Comparison of ENCODE assay signal across 31 mouse cellular contexts in the genomic region with DNA sequence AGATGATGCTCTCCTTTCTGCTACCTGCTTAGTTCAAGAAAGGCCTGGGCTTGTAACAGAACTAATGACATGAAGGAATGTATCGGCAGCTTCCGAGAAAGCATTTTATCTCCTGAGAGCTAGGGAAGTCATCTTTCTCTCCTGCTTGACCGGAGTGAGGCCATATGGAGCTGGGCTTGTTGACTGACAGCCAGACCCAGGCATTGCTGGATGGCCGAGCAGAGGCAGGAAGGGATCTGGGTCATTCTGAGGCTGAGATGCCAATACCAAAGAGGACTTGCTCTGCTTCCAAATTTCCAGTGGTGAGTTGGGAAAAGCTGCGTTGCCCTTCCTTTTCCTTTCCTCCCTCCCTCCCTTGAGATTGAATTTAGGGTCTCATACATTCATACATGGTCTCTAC. TPM values are rescaled to one million over a fixed set of nuclear protein-coding genes. Genes with fewer than 3 reads are reported as not detected.
A peak's percentile ranks its signal among the peaks of the same experiment; 100 is the strongest.
DNase-seq lines count a peak whose midpoint lies in the region; ATAC-seq and TF ChIP-seq lines count a peak whose summit lies in the region.
"Had no signal": no experiment of that assay in that cellular context is flagged by ENCODE, and none has a peak within 500 bp of the region (broad histone marks: within the 10 kb centered on the region; RNA-seq: fewer than 3 reads in every experiment).

No protein-coding gene starts in this region.

- no peak for ATAC-seq in liver, embryonic 12.5 days
- no peak for ATAC-seq in forebrain, embryonic 15.5 days (replicated peaks)
- ATAC-seq: activated CD4-positive, CD25-positive, alpha-beta regulatory T cell, adult 4 months; forebrain, embryonic 16.5 days; intestine, embryonic 16.5 days; Patski had no signal

- H3K4me3 ChIP-seq in liver, adult 2 months (ENCODE audit: insufficient read depth, low read depth, low read length): no peak overlapping the region
- H3K4me3 ChIP-seq in liver, embryonic 12.5 days: no peak overlapping the region
- no peak overlapping the region for H3K4me3 ChIP-seq in cerebellum, adult 2 months (replicated peaks; ENCODE audit: insufficient read depth, low read depth, low read length)
- no peak overlapping the region for H3K4me3 ChIP-seq in forebrain, embryonic 15.5 days
- no peak overlapping the region for H3K4me3 ChIP-seq in forebrain, embryonic 10.5 days
- H3K4me3 ChIP-seq: embryonic facial prominence, embryonic 15.5 days; erythroblast, embryonic 14.5 days; heart, embryonic 15.5 days; hindbrain, embryonic 10.5 days; kidney, embryonic 15.5 days had no signal

- no peaks in the 10 kb centered on the region for H3K9me3 ChIP-seq in liver, embryonic 12.5 days (replicated peaks)
- no peaks in the 10 kb centered on the region for H3K9me3 ChIP-seq in forebrain, embryonic 15.5 days
- no peaks in the 10 kb centered on the region for H3K9me3 ChIP-seq in forebrain, embryonic 10.5 days
- H3K9me3 ChIP-seq: embryonic facial prominence, embryonic 15.5 days; heart, embryonic 15.5 days; hindbrain, embryonic 10.5 days; kidney, embryonic 15.5 days had no signal

- H3K4me2 ChIP-seq in liver, embryonic 12.5 days: no peak overlapping the region
- no peak overlapping the region for H3K4me2 ChIP-seq in forebrain, embryonic 15.5 days (replicated peaks)
- H3K4me2 ChIP-seq: embryonic facial prominence, embryonic 15.5 days; heart, embryonic 11.5 days; heart, embryonic 15.5 days; hindbrain, embryonic 14.5 days; kidney, embryonic 15.5 days had no signal

- no peak for TF ChIP-seq CTCF in liver, adult 2 months (IDR thresholded peaks at IDR 0.05; ENCODE audit: low read depth, low read length)
- TF ChIP-seq CTCF in cerebellum, adult 2 months (IDR thresholded peaks at IDR 0.05; ENCODE audit: borderline replicate concordance, insufficient read depth, low read depth, low read length): no peak

- WGBS in liver, adult 2 months: 57% methylated on average over 5 of the region's 5 CpGs
- WGBS in liver, embryonic 12.5 days (ENCODE audit: insufficient replicate concordance): 65% methylated on average over 5 of the region's 5 CpGs
- 17% methylated on average over 5 of the region's 5 CpGs for WGBS in cerebellum, adult 2 months
- WGBS in forebrain, embryonic 15.5 days: 93% methylated on average over 5 of the region's 5 CpGs
- 89% methylated on average over 5 of the region's 5 CpGs for WGBS in forebrain, embryonic 10.5 days

- H3K79me2 ChIP-seq in liver, adult 2 months (ENCODE audit: control insufficient read depth, insufficient read depth, low read length): no peaks in the 10 kb centered on the region

- H3K27me3 ChIP-seq in liver, adult 2 months (ENCODE audit: control insufficient read depth, insufficient read depth, low read length): no peaks in the 10 kb centered on the region
- no peaks in the 10 kb centered on the region; the same call in 1 of the 2 replicates for H3K27me3 ChIP-seq in liver, embryonic 12.5 days (replicated peaks)
- H3K27me3 ChIP-seq in cerebellum, adult 2 months (ENCODE audit: control insufficient read depth, insufficient read depth, low read length): no peaks in the 10 kb centered on the region
- no peaks in the 10 kb centered on the region for H3K27me3 ChIP-seq in forebrain, embryonic 15.5 days
- H3K27me3 ChIP-seq in forebrain, embryonic 10.5 days (ENCODE audit: poor library complexity, severe bottlenecking): no peaks in the 10 kb centered on the region
- H3K27me3 ChIP-seq: CH12.LX; embryonic facial prominence, embryonic 15.5 days; heart, embryonic 15.5 days; kidney, embryonic 15.5 days; Patski had no signal

- H3K27ac ChIP-seq in liver, adult 2 months (replicated peaks; ENCODE audit: insufficient read depth, low read depth, low read length): peak overlapping the region; percentile 4; the same call in 1 of the 2 replicates
- no peak overlapping the region for H3K27ac ChIP-seq in liver, embryonic 12.5 days
- no peak overlapping the region for H3K27ac ChIP-seq in cerebellum, adult 2 months (ENCODE audit: insufficient read depth, low read length)
- no peak overlapping the region for H3K27ac ChIP-seq in forebrain, embryonic 15.5 days (replicated peaks)
- H3K27ac ChIP-seq in forebrain, embryonic 10.5 days: no peak overlapping the region
- H3K27ac ChIP-seq: embryonic facial prominence, embryonic 15.5 days; heart, embryonic 15.5 days; hindbrain, embryonic 10.5 days; hindbrain, embryonic 14.5 days; kidney, embryonic 15.5 days had no signal

- peaks cover 8% of the 10 kb centered on the region for H3K36me3 ChIP-seq in liver, adult 2 months (ENCODE audit: control insufficient read depth, insufficient read depth, low read length)
- H3K36me3 ChIP-seq in liver, embryonic 12.5 days: no peaks in the 10 kb centered on the region
- H3K36me3 ChIP-seq in forebrain, embryonic 15.5 days: no peaks in the 10 kb centered on the region
- no peaks in the 10 kb centered on the region for H3K36me3 ChIP-seq in forebrain, embryonic 10.5 days (replicated peaks)
- H3K36me3 ChIP-seq: embryonic facial prominence, embryonic 15.5 days; heart, embryonic 15.5 days; hindbrain, embryonic 10.5 days; kidney, embryonic 15.5 days had no signal

- no peak for TF ChIP-seq POLR2A in liver, adult 2 months (IDR thresholded peaks at IDR 0.05; ENCODE audit: extremely low read depth, insufficient read depth, low read length)
- no peak for TF ChIP-seq POLR2A in cerebellum, adult 2 months (IDR thresholded peaks at IDR 0.05; ENCODE audit: borderline replicate concordance, insufficient read depth, low read length)

- peak; percentile 59 for DNase-seq in liver, adult 2 months (ENCODE audit: extremely low read depth, low read depth, low spot score)
- peak; percentile 67 to 82 for DNase-seq in cerebellum, adult 2 months
- DNase-seq in cerebellum, postnatal 10 days: peak; percentile 62 to 69
- DNase-seq in forebrain, embryonic 10.5 days (ENCODE audit: extremely low spot score, low spot score): no peak
- no peak for DNase-seq in thymus, postnatal 4 days
- DNase-seq: adrenal gland, postnatal 25 days; embryo, embryonic 11 days; gastrocnemius, postnatal 25 days; heart, adult 18-20 months; heart, postnatal 14 days; kidney, adult 2 months had no signal

- peaks cover 26% of the 10 kb centered on the region for H3K4me1 ChIP-seq in liver, adult 2 months (ENCODE audit: control insufficient read depth, insufficient read depth, low read length)
- no peaks in the 10 kb centered on the region for H3K4me1 ChIP-seq in liver, embryonic 12.5 days
- peaks cover 3% of the 10 kb centered on the region; the same call in 1 of the 2 replicates for H3K4me1 ChIP-seq in cerebellum, adult 2 months (ENCODE audit: control insufficient read depth, insufficient read depth, low read length)
- 0 out of 2 replicates have a peak, but pooled peaks cover 3% of the 10 kb centered on the region for H3K4me1 ChIP-seq in forebrain, embryonic 15.5 days
- no peaks in the 10 kb centered on the region for H3K4me1 ChIP-seq in forebrain, embryonic 10.5 days
- H3K4me1 ChIP-seq: embryonic facial prominence, embryonic 15.5 days; heart, embryonic 15.5 days; hindbrain, embryonic 10.5 days; kidney, embryonic 15.5 days had no signal

- H3K9ac ChIP-seq in liver, adult 2 months (ENCODE audit: low read depth, low read length): no peak overlapping the region
- H3K9ac ChIP-seq in liver, embryonic 12.5 days: no peak overlapping the region
- H3K9ac ChIP-seq in forebrain, embryonic 15.5 days (replicated peaks): no peak overlapping the region
- H3K9ac ChIP-seq: embryonic facial prominence, embryonic 15.5 days; heart, embryonic 15.5 days; hindbrain, embryonic 14.5 days; kidney, embryonic 15.5 days had no signal

RNA-seq across cellular contexts. Expression of gene Amdhd1, which starts 20.1 kb away (rescaled TPM):
- total RNA-seq in liver, adult 2 months (2014; rRNA removed): 185 and 255 TPM in 2 replicates
- 204 and 233 TPM in 2 replicates for polyA plus RNA-seq in liver, adult 2 months (2012; rRNA removed)
- polyA plus RNA-seq in liver, embryonic 12.5 days (2016; fragmentation: Nextera tagmentation; extraction: Ambion mirVana): 6.3 and 6.9 TPM in 2 replicates
- not detected in 2 replicates for polyA plus RNA-seq in cerebellum, adult 2 months (2012; rRNA removed)
- 0.10 TPM in 1 of 2 replicates, not detected in the other for polyA plus RNA-seq in forebrain, embryonic 15.5 days (2015; fragmentation: Nextera tagmentation; extraction: Ambion mirVana)
- 0.24 and 0.28 TPM in 2 replicates for polyA plus RNA-seq in forebrain, embryonic 10.5 days (2016; fragmentation: Nextera tagmentation; extraction: Ambion mirVana)
- total RNA-seq: adrenal gland, adult 18-20 months; adrenal gland, postnatal 25 days; common myeloid progenitor, adult 5-6 weeks; gastrocnemius, postnatal 25 days; heart, adult 18-20 months; heart, postnatal 14 days had no signal

RNA-seq across cellular contexts. Expression of gene Ccdc38, which starts 20.7 kb away (rescaled TPM):
- 0.07 and 0.28 TPM in 2 replicates for total RNA-seq in liver, adult 2 months (2014; rRNA removed)
- polyA plus RNA-seq in liver, adult 2 months (2012; rRNA removed): 0.06 and 0.40 TPM in 2 replicates
- polyA plus RNA-seq in liver, embryonic 12.5 days (2016; fragmentation: Nextera tagmentation; extraction: Ambion mirVana): 0.14 and 0.29 TPM in 2 replicates
- 0.03 TPM in 1 of 2 replicates, not detected in the other for polyA plus RNA-seq in cerebellum, adult 2 months (2012; rRNA removed)
- polyA plus RNA-seq in forebrain, embryonic 15.5 days (2015; fragmentation: Nextera tagmentation; extraction: Ambion mirVana): 0.37 and 0.51 TPM in 2 replicates
- polyA plus RNA-seq in forebrain, embryonic 10.5 days (2016; fragmentation: Nextera tagmentation; extraction: Ambion mirVana): 0.43 and 0.46 TPM in 2 replicates
- total RNA-seq: adrenal gland, adult 18-20 months; adrenal gland, postnatal 25 days; gastrocnemius, adult 18-20 months; gastrocnemius, postnatal 25 days; heart, adult 18-20 months; heart, postnatal 14 days had no signal
- polyA plus RNA-seq: erythroblast, embryonic 14.5 days; kidney, adult 2 months had no signal

RNA-seq across cellular contexts. Expression of gene Hal, which starts 31.2 kb away (rescaled TPM):
- 293 and 381 TPM in 2 replicates for total RNA-seq in liver, adult 2 months (2014; rRNA removed)
- 284 and 348 TPM in 2 replicates for polyA plus RNA-seq in liver, adult 2 months (2012; rRNA removed)
- 1.6 and 1.8 TPM in 2 replicates for polyA plus RNA-seq in liver, embryonic 12.5 days (2016; fragmentation: Nextera tagmentation; extraction: Ambion mirVana)
- polyA plus RNA-seq in cerebellum, adult 2 months (2012; rRNA removed): 0.05 and 0.18 TPM in 2 replicates
- polyA plus RNA-seq in forebrain, embryonic 15.5 days (2015; fragmentation: Nextera tagmentation; extraction: Ambion mirVana): not detected in 2 replicates
- polyA plus RNA-seq in forebrain, embryonic 10.5 days (2016; fragmentation: Nextera tagmentation; extraction: Ambion mirVana): 0.12 and 0.26 TPM in 2 replicates
- polyA plus RNA-seq: embryonic facial prominence, embryonic 11.5 days; erythroblast, embryonic 14.5 days; forebrain, embryonic 11.5 days; frontal cortex, adult 2 months; heart, embryonic 11.5 days; hindbrain, embryonic 14.5 days had no signal

Comparison
In these comparisons a context has a peak if more than half of its experiments do, and no peak if none do; other contexts are left out.
1. RNA of gene Amdhd1, which starts 20.1 kb away (polyA plus RNA-seq): 204 to 233 TPM in liver, adult 2 months; 6.3 to 6.9 TPM in liver, embryonic 12.5 days, 0.24 to 0.28 TPM in forebrain, embryonic 10.5 days, 0.10 TPM in forebrain, embryonic 15.5 days and not detected in cerebellum, adult 2 months; every median in the first group is over 10 times any median in the second.
2. RNA of gene Hal, which starts 31.2 kb away (polyA plus RNA-seq): 284 to 348 TPM in liver, adult 2 months; 1.6 to 1.8 TPM in liver, embryonic 12.5 days, 0.12 to 0.26 TPM in forebrain, embryonic 10.5 days, 0.05 to 0.18 TPM in cerebellum, adult 2 months and not detected in forebrain, embryonic 15.5 days; every median in the first group is over 100 times any median in the second.
3. DNase-seq: peak in liver, adult 2 months (single experiment), cerebellum, adult 2 months (2 of 2) and cerebellum, postnatal 10 days (2 of 2); none in forebrain, embryonic 10.5 days (single experiment) and thymus, postnatal 4 days (single experiment).